Mouse (Mus musculus): ENCODE measurements at regions not wholly inside any gene's neighbourhood (a gene's known extent, or its start where the extent isn't known, plus 50 kb on each side); places are given as distances from the start of the nearest gene placed in this dataset.

- TF ChIP-seq CTCF (IDR thresholded peaks at IDR 0.05 in 2 of 3, conservative IDR thresholded peaks at IDR 0.05 in 1 of 3; ENCODE audit: control insufficient read depth in 1 of 3, insufficient read depth in 1 of 3, low read depth in 2 of 3, low read length in 3 of 3, poor library complexity in 1 of 3, severe bottlenecking in 1 of 3): no peak
- TF ChIP-seq E2F4 (IDR thresholded peaks at IDR 0.05; ENCODE audit: borderline replicate concordance, low read depth, low read length): no peak
- no peak for TF ChIP-seq MYC (IDR thresholded peaks at IDR 0.05; ENCODE audit: low read depth, low read length)
Observed at GRCm38 (mm10) chr14:45815598-45815997, 157.7 kb upstream of the Ddhd1 start.

All from MEL (cell line).